Mouse (Mus musculus) liver, embryonic 12.5 days (tissue): ENCODE measurements at regions not wholly inside any gene's neighbourhood (a gene's known extent, or its start where the extent isn't known, plus 50 kb on each side); places are given as distances from the start of the nearest gene placed in this dataset.

Experiments
- ATAC-seq: fragments of 200-750 bp; cut with Nextera tagmentation; 2 replicates; pipeline ENCODE4 v1.8.0; 2017; ENCODE audit warnings: moderate number of reproducible peaks, mild to moderate bottlenecking, moderate library complexity
- H3K27ac ChIP-seq: fragments of 300-500 bp; sonication (generic); 2 replicates; pipeline ENCODE4 v1.5.1; 2016; ENCODE audit warnings: mild to moderate bottlenecking
- H3K27me3 ChIP-seq: fragments of 300-500 bp; sonication (generic); replicated peaks from 2 replicates; pipeline ENCODE4 v1.6.1; 2016; ENCODE audit warnings: mild to moderate bottlenecking, moderate library complexity
- H3K36me3 ChIP-seq: fragments of 300-500 bp; sonication (generic); 2 replicates; pipeline ENCODE4 v1.6.1; 2016; ENCODE audit warnings: mild to moderate bottlenecking, moderate library complexity
- H3K4me1 ChIP-seq: fragments of 300-500 bp; sonication (generic); 2 replicates; pipeline ENCODE4 v1.6.1; 2016
- H3K4me2 ChIP-seq: fragments of 300-500 bp; sonication (generic); 2 replicates; pipeline ENCODE4 v1.6.1; 2016; ENCODE audit warnings: mild to moderate bottlenecking, moderate library complexity
- H3K4me3 ChIP-seq: fragments of 300-500 bp; sonication (generic); 2 replicates; pipeline ENCODE4 v1.5.1; 2016; ENCODE audit warnings: mild to moderate bottlenecking, moderate library complexity
- H3K9ac ChIP-seq: fragments of 300-500 bp; sonication (generic); 2 replicates; pipeline ENCODE4 v1.6.1; 2016; ENCODE audit warnings: mild to moderate bottlenecking, moderate library complexity
- H3K9me3 ChIP-seq: fragments of 300-500 bp; sonication (generic); replicated peaks from 2 replicates; pipeline ENCODE4 v1.6.1; 2016; ENCODE audit warnings: mild to moderate bottlenecking, moderate library complexity
- WGBS: fragments of 180-500 bp; shearing (Covaris S2); methylation state at CpG from one replicate; pipeline ENCODE4 v1.1.7; 2016; ENCODE audit not compliant: insufficient replicate concordance; 5-methylcytosine and 5-hydroxymethylcytosine counted together

GRCm38 (mm10) chr4:88937866-88938711, 58.1 kb upstream of the Ifne start:
- Histone ChIP-seq H3K9me3 (no peaks in the 10 kb centered on the region), H3K4me3 (peak overlapping the region; percentile 74), H3K4me1 (peaks cover 12% of the 10 kb centered on the region), H3K9ac (peak overlapping the region; percentile 74), H3K27ac (0 out of 2 replicates have a peak overlapping the region, but pooled peaks have one; percentile 27), H3K4me2 (peak overlapping the region; percentile 95), H3K36me3 (no peaks in the 10 kb centered on the region), H3K27me3 (peaks cover 16% of the 10 kb centered on the region)
- ATAC-seq: peak; percentile 98
- under 1% methylated on average over 104 of the region's 104 CpGs for WGBS

GRCm38 (mm10) chr4:88936976-88937375, 57.0 kb upstream of the Ifne start:
- WGBS: 60% methylated on average over 6 of the region's 6 CpGs
- Histone ChIP-seq H3K36me3 (no peaks in the 10 kb centered on the region), H3K9ac (no peak overlapping the region), H3K4me3 (peak overlapping the region; percentile 74; the same call in 1 of the 2 replicates), H3K4me2 (peak overlapping the region; percentile 95), H3K4me1 (peaks cover 12% of the 10 kb centered on the region), H3K27me3 (peaks cover 16% of the 10 kb centered on the region), H3K27ac (no peak overlapping the region), H3K9me3 (no peaks in the 10 kb centered on the region)
- no peak for ATAC-seq

DNA sequence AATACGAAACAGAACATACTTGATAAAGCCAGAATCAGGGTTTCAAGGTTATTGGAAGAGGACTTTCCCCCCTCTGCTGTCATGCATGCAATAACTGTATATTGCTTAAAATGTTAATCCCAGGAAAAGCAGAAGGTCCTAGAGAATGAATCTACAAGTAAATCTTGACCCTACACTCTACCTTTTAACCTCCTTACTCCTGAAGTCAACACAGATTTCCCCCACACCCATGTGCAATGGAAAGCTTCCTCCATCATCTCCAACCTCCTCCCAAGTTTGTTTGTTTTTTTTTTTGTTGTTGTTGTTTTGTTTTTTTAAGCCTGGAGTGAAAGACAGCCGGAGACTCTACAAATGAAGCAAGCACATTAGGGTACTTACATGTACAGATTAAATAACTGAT, 55.9 kb upstream of the Ifne start:
- no peaks in the 10 kb centered on the region for H3K9me3 ChIP-seq
- no peak overlapping the region for H3K4me3 ChIP-seq
- WGBS: 72% methylated on average over 2 of the region's 2 CpGs
- ATAC-seq: no peak
- peaks cover 12% of the 10 kb centered on the region for H3K4me1 ChIP-seq
- H3K9ac ChIP-seq: no peak overlapping the region
- H3K27me3 ChIP-seq: peaks cover 16% of the 10 kb centered on the region
- no peak overlapping the region for H3K27ac ChIP-seq
- no peaks in the 10 kb centered on the region for H3K36me3 ChIP-seq
- no peak overlapping the region for H3K4me2 ChIP-seq

- H3K27ac ChIP-seq: no peak overlapping the region
- no peak overlapping the region for H3K4me3 ChIP-seq
These were observed 55.3 kb upstream of the Ifne start for GRCm38 (mm10) chr4:88935316-88935715.

GRCm38 (mm10) chr4:88934266-88935025, 54.4 kb upstream of the Ifne start:
- H3K27me3 ChIP-seq: peaks cover 16% of the 10 kb centered on the region
- no peak overlapping the region for H3K9ac ChIP-seq
- H3K4me3 ChIP-seq: no peak overlapping the region
- no peak overlapping the region for H3K4me2 ChIP-seq
- no peak overlapping the region for H3K27ac ChIP-seq
- ATAC-seq: no peak
- no peaks in the 10 kb centered on the region for H3K36me3 ChIP-seq
- peaks cover 12% of the 10 kb centered on the region for H3K4me1 ChIP-seq
- no peaks in the 10 kb centered on the region for H3K9me3 ChIP-seq
- 72% methylated on average over 8 of the region's 8 CpGs for WGBS

More at GRCm38 (mm10) chr4:88935316-88935715, 55.3 kb upstream of the Ifne start:
- Histone ChIP-seq H3K27me3 (peaks cover 16% of the 10 kb centered on the region), H3K36me3 (no peaks in the 10 kb centered on the region), H3K9me3 (no peaks in the 10 kb centered on the region), H3K9ac (no peak overlapping the region), H3K4me2 (no peak overlapping the region), H3K4me1 (peaks cover 12% of the 10 kb centered on the region)
- 46% methylated on average over 7 of the region's 7 CpGs for WGBS
- ATAC-seq: no peak

- H3K4me3 ChIP-seq: no peak overlapping the region
- H3K36me3 ChIP-seq: peaks cover 4% of the 10 kb centered on the region
- H3K4me2 ChIP-seq: no peak overlapping the region
- WGBS: 86% methylated on average over 9 of the region's 9 CpGs
- no peaks in the 10 kb centered on the region for H3K4me1 ChIP-seq
- H3K27me3 ChIP-seq: no peaks in the 10 kb centered on the region
- H3K9me3 ChIP-seq: no peaks in the 10 kb centered on the region
- H3K27ac ChIP-seq: no peak overlapping the region
- no peak overlapping the region for H3K9ac ChIP-seq
- no peak for ATAC-seq
These were observed 51.2 kb upstream of the Ifne start for GRCm38 (mm10) chr4:88931217-88931616.
